Mouse (Mus musculus) myocyte (in vitro differentiated cells): ENCODE measurements around the gene Dnajc8. TPM values are rescaled to one million over a fixed set of nuclear protein-coding genes. Genes with fewer than 3 reads are reported as not detected.

Experiments
- H3K27me3 ChIP-seq: one replicate; pipeline ENCODE4 v1.6.1; 2011; ENCODE audit not compliant: control insufficient read depth, insufficient read depth, insufficient read length
- H3K36me3 ChIP-seq: one replicate; pipeline ENCODE4 v1.6.1; 2011; ENCODE audit not compliant: control insufficient read depth, insufficient read depth
- H3K4me2 ChIP-seq: one replicate; pipeline ENCODE4 v1.6.1; 2011; ENCODE audit warnings: low read depth, control low read depth
- H3K4me3 ChIP-seq: one replicate; pipeline ENCODE4 v1.5.1; 2011; ENCODE audit warnings: mild to moderate bottlenecking, control low read depth, moderate library complexity
- H3K79me2 ChIP-seq: one replicate; pipeline ENCODE4 v1.6.1; 2011; ENCODE audit not compliant: control insufficient read depth, insufficient read depth
- H3ac ChIP-seq: one replicate; pipeline ENCODE4 v1.6.1; 2011; ENCODE audit not compliant: control insufficient read depth, insufficient read length
- CEBPB ChIP-seq: IDR thresholded peaks from 2 replicates; pipeline ENCODE4 v1.6.1; 2011; ENCODE audit warnings: mild to moderate bottlenecking, moderate library complexity; ENCODE audit not compliant: poor library complexity, insufficient read depth, severe bottlenecking
- E2F4 ChIP-seq: IDR thresholded peaks from one replicate; pipeline ENCODE4 v1.6.1; 2011; ENCODE audit warnings: mild to moderate bottlenecking, control low read depth, moderate library complexity; ENCODE audit not compliant: insufficient read depth
- MAX ChIP-seq: IDR thresholded peaks from one replicate; pipeline ENCODE4 v1.6.1; 2011; ENCODE audit warnings: low read depth, mild to moderate bottlenecking, control low read depth
- MYOD1 ChIP-seq, 3 experiments: IDR thresholded peaks; one replicate each; pipeline ENCODE4 v1.6.1; 2011; ENCODE audit warnings: control low read depth in 2 of 3, low read depth in 2 of 3, mild to moderate bottlenecking in 2 of 3, moderate library complexity in 1 of 3; ENCODE audit not compliant: insufficient read length in 2 of 3, control insufficient read depth in 1 of 3
- MYOG ChIP-seq, 3 experiments: IDR thresholded peaks; one replicate each; pipeline ENCODE4 v1.6.1; 2011; ENCODE audit warnings: control low read depth in 2 of 3, low read depth in 2 of 3, mild to moderate bottlenecking in 2 of 3; ENCODE audit not compliant: insufficient read length in 2 of 3, control insufficient read depth in 1 of 3, insufficient read depth in 1 of 3
- POLR2A ChIP-seq: IDR thresholded peaks from one replicate; pipeline ENCODE4 v1.6.1; 2011; ENCODE audit warnings: low read depth, mild to moderate bottlenecking, control low read depth, moderate library complexity; ENCODE audit not compliant: insufficient read length
- POLR2AphosphoS2 ChIP-seq: IDR thresholded peaks from one replicate; pipeline ENCODE4 v1.6.1; 2011; ENCODE audit warnings: low read depth, control low read depth; ENCODE audit not compliant: insufficient read length
- REST ChIP-seq: IDR thresholded peaks from one replicate; pipeline ENCODE4 v1.6.1; 2011; ENCODE audit warnings: mild to moderate bottlenecking, control low read depth, moderate library complexity; ENCODE audit not compliant: insufficient read depth, insufficient read length
- SRF ChIP-seq: IDR thresholded peaks from one replicate; pipeline ENCODE4 v1.6.1; 2011; ENCODE audit warnings: low read depth; ENCODE audit not compliant: control insufficient read depth, insufficient read length
- TCF12 ChIP-seq: IDR thresholded peaks from one replicate; pipeline ENCODE4 v1.6.1; 2011; ENCODE audit warnings: mild to moderate bottlenecking, control low read depth; ENCODE audit not compliant: poor library complexity, insufficient read depth, severe bottlenecking
- TCF3 ChIP-seq: IDR thresholded peaks from one replicate; pipeline ENCODE4 v1.6.1; 2011; ENCODE audit warnings: low read depth, control low read depth; ENCODE audit not compliant: insufficient read length
- USF1 ChIP-seq: IDR thresholded peaks from one replicate; pipeline ENCODE4 v1.6.1; 2011; ENCODE audit warnings: low read depth, mild to moderate bottlenecking, control low read depth, moderate library complexity
- polyA plus RNA-seq: library from polyadenylated mRNA; unstranded; fragments of >200 nt; fragmentation: generic; extraction: Trizol; gene quantifications from one replicate; pipeline ENCODE4 v1.2.1, GENCODE M21; 2012; ENCODE audit warnings: missing spikeins

Dnajc8 gene
- polyA plus RNA-seq, 1 experiment: 95.1 TPM

- TF ChIP-seq POLR2A (no peak), TCF3 (no peak), CEBPB (no peak), POLR2AphosphoS2 (no peak), MAX (no peak), MYOG (IDR thresholded peaks at IDR 0.05; ENCODE audit: control insufficient read depth in 1 of 3, insufficient read depth in 1 of 3, insufficient read length in 2 of 3, low read depth in 2 of 3) (no peak), E2F4 (no peak), SRF (no peak), MYOD1 (IDR thresholded peaks at IDR 0.05; ENCODE audit: control insufficient read depth in 1 of 3, insufficient read length in 2 of 3, low read depth in 2 of 3) (no peak), USF1 (no peak), REST (no peak), TCF12 (no peak)
- Histone ChIP-seq H3K4me3 (no peak overlapping the region), H3K27me3 (no peaks in the 10 kb centered on the region), H3ac (no peak overlapping the region), H3K79me2 (no peaks in the 10 kb centered on the region), H3K4me2 (no peak overlapping the region), H3K36me3 (no peaks in the 10 kb centered on the region)
Observed at GRCm38 (mm10) chr4:132583781-132584180, 48.4 kb downstream of the Dnajc8 start.

GRCm38 (mm10) chr4:132584975-132585374, 49.6 kb downstream of the Dnajc8 start:
- no peak overlapping the region for H3K4me2 ChIP-seq
- no peaks in the 10 kb centered on the region for H3K27me3 ChIP-seq
- H3K36me3 ChIP-seq: no peaks in the 10 kb centered on the region
- TF ChIP-seq USF1 (no peak), MAX (no peak), MYOG (IDR thresholded peaks at IDR 0.05; ENCODE audit: control insufficient read depth in 1 of 3, insufficient read depth in 1 of 3, insufficient read length in 2 of 3, low read depth in 2 of 3) (no peak), POLR2AphosphoS2 (no peak), TCF3 (no peak), MYOD1 (IDR thresholded peaks at IDR 0.05; ENCODE audit: control insufficient read depth in 1 of 3, insufficient read length in 2 of 3, low read depth in 2 of 3) (no peak), E2F4 (no peak), POLR2A (no peak), SRF (no peak), TCF12 (no peak), CEBPB (no peak), REST (no peak)
- no peak overlapping the region for H3ac ChIP-seq
- H3K79me2 ChIP-seq: no peaks in the 10 kb centered on the region
- H3K4me3 ChIP-seq: no peak overlapping the region

GRCm38 (mm10) chr4:132586282-132586681, 50.9 kb downstream of the Dnajc8 start:
- no peaks in the 10 kb centered on the region for H3K79me2 ChIP-seq
- no peak overlapping the region for H3K4me2 ChIP-seq
- no peak overlapping the region for H3ac ChIP-seq
- no peak overlapping the region for H3K4me3 ChIP-seq
- H3K36me3 ChIP-seq: no peaks in the 10 kb centered on the region
- no peaks in the 10 kb centered on the region for H3K27me3 ChIP-seq
- no peak for TF ChIP-seq USF1
- no peak for TF ChIP-seq SRF
- no peak for TF ChIP-seq E2F4
- no peak for TF ChIP-seq POLR2AphosphoS2
- TF ChIP-seq TCF3: no peak
- TF ChIP-seq POLR2A: no peak
- no peak for TF ChIP-seq MAX
- no peak for TF ChIP-seq CEBPB
- no peak for TF ChIP-seq TCF12
- TF ChIP-seq REST: no peak
- TF ChIP-seq MYOD1 (IDR thresholded peaks at IDR 0.05; ENCODE audit: control insufficient read depth in 1 of 3, insufficient read length in 2 of 3, low read depth in 2 of 3): no peak
- TF ChIP-seq MYOG (IDR thresholded peaks at IDR 0.05; ENCODE audit: control insufficient read depth in 1 of 3, insufficient read depth in 1 of 3, insufficient read length in 2 of 3, low read depth in 2 of 3): no peak

- H3K79me2 ChIP-seq: no peaks in the 10 kb centered on the region
- no peak for TF ChIP-seq E2F4
- TF ChIP-seq TCF12: peak; percentile 50
- TF ChIP-seq MYOD1 (IDR thresholded peaks at IDR 0.05; ENCODE audit: control insufficient read depth in 1 of 3, insufficient read length in 2 of 3, low read depth in 2 of 3): peak in 1 of 3 experiments; percentile 48
- no peak for TF ChIP-seq SRF
- no peak for TF ChIP-seq POLR2A
- peak; percentile 53; the same call in 1 of the 2 replicates for TF ChIP-seq CEBPB
- no peak for TF ChIP-seq POLR2AphosphoS2
- TF ChIP-seq USF1: peak; percentile 67
- TF ChIP-seq MYOG (IDR thresholded peaks at IDR 0.05; ENCODE audit: control insufficient read depth in 1 of 3, insufficient read depth in 1 of 3, insufficient read length in 2 of 3, low read depth in 2 of 3): peak in 1 of 3 experiments; percentile 47
- no peak for TF ChIP-seq REST
- no peak for TF ChIP-seq TCF3
- TF ChIP-seq MAX: peak; percentile 45
- H3K36me3 ChIP-seq: no peaks in the 10 kb centered on the region
- H3K27me3 ChIP-seq: no peaks in the 10 kb centered on the region
- H3ac ChIP-seq: no peak overlapping the region
- no peak overlapping the region for H3K4me3 ChIP-seq
- peak overlapping the region; percentile 35 for H3K4me2 ChIP-seq
Observed at GRCm38 (mm10) chr4:132588512-132588911, 53.2 kb downstream of the Dnajc8 start.
